Mouse (Mus musculus) liver, embryonic 15.5 days (tissue): ENCODE results near the gene Tstd3. TPM values are rescaled to one million over a fixed set of nuclear protein-coding genes. Genes with fewer than 3 reads are reported as not detected.

Experiments used
- ATAC-seq: fragments of 200-750 bp; cut with Nextera tagmentation; 2 replicates; pipeline ENCODE4 v1.8.0; 2017; ENCODE audit warnings: moderate number of reproducible peaks, mild to moderate bottlenecking, moderate library complexity; ENCODE audit not compliant: insufficient read depth
- H3K27ac ChIP-seq: fragments of 300-500 bp; sonication (generic); replicated peaks from 2 replicates; pipeline ENCODE4 v1.5.1; 2015; ENCODE audit warnings: mild to moderate bottlenecking, inconsistent platforms
- H3K27me3 ChIP-seq: fragments of 300-500 bp; sonication (generic); 2 replicates; pipeline ENCODE4 v1.6.1; 2015; ENCODE audit warnings: mild to moderate bottlenecking, inconsistent platforms
- H3K36me3 ChIP-seq: fragments of 300-500 bp; sonication (generic); replicated peaks from 2 replicates; pipeline ENCODE4 v1.6.1; 2015; ENCODE audit warnings: moderate library complexity, mild to moderate bottlenecking, inconsistent platforms
- H3K4me1 ChIP-seq: fragments of 300-500 bp; sonication (generic); replicated peaks from 2 replicates; pipeline ENCODE4 v1.6.1; 2015; ENCODE audit warnings: inconsistent platforms
- H3K4me2 ChIP-seq: fragments of 300-500 bp; sonication (generic); 2 replicates; pipeline ENCODE4 v1.6.1; 2015; ENCODE audit warnings: moderate library complexity, mild to moderate bottlenecking, inconsistent platforms
- H3K4me3 ChIP-seq: fragments of 300-500 bp; sonication (generic); replicated peaks from 2 replicates; pipeline ENCODE4 v1.5.1; 2015; ENCODE audit warnings: mild to moderate bottlenecking, inconsistent platforms
- H3K9ac ChIP-seq: fragments of 300-500 bp; sonication (generic); 2 replicates; pipeline ENCODE4 v1.6.1; 2015; ENCODE audit warnings: moderate library complexity, mild to moderate bottlenecking, inconsistent platforms
- H3K9me3 ChIP-seq: fragments of 300-500 bp; sonication (generic); replicated peaks from 2 replicates; pipeline ENCODE4 v1.6.1; 2016; ENCODE audit warnings: inconsistent platforms
- WGBS: fragments of 180-500 bp; shearing (Covaris S2); methylation state at CpG from one replicate; pipeline ENCODE4 v1.1.7; 2015; ENCODE audit warnings: mixed read lengths; ENCODE audit not compliant: insufficient replicate concordance; 5-methylcytosine and 5-hydroxymethylcytosine counted together
- polyA plus RNA-seq: library from polyadenylated mRNA; unstranded; fragments of >200 nt; fragmentation: Nextera tagmentation; extraction: Ambion mirVana; gene quantifications from 2 replicates; pipeline ENCODE4 v1.2.1, GENCODE M21; 2015

Tstd3 gene
- 13.2 and 13.5 TPM in 2 replicates for polyA plus RNA-seq

- Histone ChIP-seq H3K9ac (peak within 1 kb of the TSS; percentile 84), H3K27ac (peak within 1 kb of the TSS; percentile 75)
- under 1% methylated on average over 17 of the region's 17 CpGs for WGBS
Observed at GRCm38 (mm10) chr4:21766863-21767304, at the start of gene Tstd3, which contains the start of gene Usp45. TSS of gene Tstd3 (minus strand) at chr4:21767212. TSS of gene Usp45 (plus strand) at chr4:21767156.

GRCm38 (mm10) chr4:21814029-21814428 lies 47.0 kb upstream of the Tstd3 start:
- no peak overlapping the region for H3K4me2 ChIP-seq
- no peak overlapping the region for H3K9ac ChIP-seq
- H3K36me3 ChIP-seq: peaks cover 81% of the 10 kb centered on the region
- WGBS: 37% methylated on average over 2 of the region's 2 CpGs
- no peaks in the 10 kb centered on the region for H3K9me3 ChIP-seq
- H3K27ac ChIP-seq: no peak overlapping the region
- no peak for ATAC-seq
- no peaks in the 10 kb centered on the region for H3K27me3 ChIP-seq
- no peak overlapping the region for H3K4me3 ChIP-seq
- H3K4me1 ChIP-seq: no peaks in the 10 kb centered on the region

More at GRCm38 (mm10) chr4:21766863-21767304, at the start of gene Tstd3, which contains the start of gene Usp45:
- H3K4me2 ChIP-seq: peak within 1 kb of the TSS; percentile 82
- H3K4me1 ChIP-seq: peaks cover 9% of the 10 kb centered on the region
- peak; percentile 86 for ATAC-seq
- H3K27me3 ChIP-seq: no peaks in the 10 kb centered on the region
- peak within 1 kb of the TSS; percentile 82 for H3K4me3 ChIP-seq
- H3K36me3 ChIP-seq: no peaks in the 10 kb centered on the region
- no peaks in the 10 kb centered on the region for H3K9me3 ChIP-seq

GRCm38 (mm10) chr4:21812635-21813034 lies 45.6 kb upstream of the Tstd3 start:
- no peaks in the 10 kb centered on the region for H3K9me3 ChIP-seq
- no peak overlapping the region for H3K4me2 ChIP-seq
- no peak for ATAC-seq
- H3K4me3 ChIP-seq: no peak overlapping the region
- H3K27me3 ChIP-seq: no peaks in the 10 kb centered on the region
- 90% methylated on average over 6 of the region's 6 CpGs for WGBS
- H3K36me3 ChIP-seq: peaks cover 77% of the 10 kb centered on the region
- no peak overlapping the region for H3K9ac ChIP-seq
- H3K27ac ChIP-seq: no peak overlapping the region
- no peaks in the 10 kb centered on the region for H3K4me1 ChIP-seq

- Histone ChIP-seq H3K4me1 (no peaks in the 10 kb centered on the region), H3K9me3 (no peaks in the 10 kb centered on the region), H3K4me3 (no peak overlapping the region), H3K27me3 (no peaks in the 10 kb centered on the region), H3K4me2 (no peak overlapping the region), H3K9ac (no peak overlapping the region), H3K36me3 (peaks cover 78% of the 10 kb centered on the region), H3K27ac (no peak overlapping the region)
- 68% methylated on average over 3 of the region's 3 CpGs for WGBS
- no peak for ATAC-seq
Observed at GRCm38 (mm10) chr4:21810608-21811007, 43.6 kb upstream of the Tstd3 start.

- no peaks in the 10 kb centered on the region for H3K27me3 ChIP-seq
- H3K4me2 ChIP-seq: no peak overlapping the region
- no peaks in the 10 kb centered on the region for H3K9me3 ChIP-seq
- WGBS: 83% methylated on average over 5 of the region's 5 CpGs
- no peak overlapping the region for H3K27ac ChIP-seq
- no peak overlapping the region for H3K4me3 ChIP-seq
- ATAC-seq: no peak
- H3K36me3 ChIP-seq: peaks cover 82% of the 10 kb centered on the region
- no peaks in the 10 kb centered on the region for H3K4me1 ChIP-seq
- H3K9ac ChIP-seq: no peak overlapping the region
Observed at GRCm38 (mm10) chr4:21807204-21807603, 40.2 kb upstream of the Tstd3 start.

- Histone ChIP-seq H3K4me1 (peaks cover 9% of the 10 kb centered on the region), H3K4me3 (no peak overlapping the region), H3K27ac (no peak overlapping the region), H3K9ac (no peak overlapping the region), H3K27me3 (no peaks in the 10 kb centered on the region), H3K9me3 (no peaks in the 10 kb centered on the region), H3K36me3 (peaks cover 85% of the 10 kb centered on the region), H3K4me2 (no peak overlapping the region)
- peak; percentile 73 for ATAC-seq
- WGBS: 50% methylated on average over 2 of the region's 2 CpGs
Observed at GRCm38 (mm10) chr4:21801620-21802019, 34.6 kb upstream of the Tstd3 start.

- no peak for ATAC-seq
- no peak overlapping the region for H3K9ac ChIP-seq
- H3K4me1 ChIP-seq: peaks cover 9% of the 10 kb centered on the region
- 89% methylated on average over 1 of the region's 1 CpGs for WGBS
- no peaks in the 10 kb centered on the region for H3K9me3 ChIP-seq
- H3K36me3 ChIP-seq: peaks cover 85% of the 10 kb centered on the region
- 0 out of 2 replicates have a peak overlapping the region, but pooled peaks have one; percentile 24 for H3K27ac ChIP-seq
- no peak overlapping the region for H3K4me3 ChIP-seq
- no peaks in the 10 kb centered on the region for H3K27me3 ChIP-seq
- H3K4me2 ChIP-seq: no peak overlapping the region
Observed at GRCm38 (mm10) chr4:21801013-21801412, 34.0 kb upstream of the Tstd3 start.

GRCm38 (mm10) chr4:21793631-21794030 lies 26.6 kb upstream of the Tstd3 start:
- Histone ChIP-seq H3K36me3 (peaks cover 72% of the 10 kb centered on the region), H3K9ac (no peak overlapping the region)
- WGBS: 81% methylated on average over 3 of the region's 3 CpGs

GRCm38 (mm10) chr4:21789836-21790235 lies 22.8 kb upstream of the Tstd3 start:
- ATAC-seq: no peak
- Histone ChIP-seq H3K36me3 (peaks cover 71% of the 10 kb centered on the region), H3K4me2 (no peak overlapping the region), H3K27me3 (no peaks in the 10 kb centered on the region), H3K9me3 (no peaks in the 10 kb centered on the region), H3K9ac (no peak overlapping the region), H3K4me1 (peaks cover 10% of the 10 kb centered on the region), H3K27ac (no peak overlapping the region), H3K4me3 (no peak overlapping the region)
- whole genome bisulfite sequencing: 90% methylated on average over 4 of the region's 4 CpGs

More at GRCm38 (mm10) chr4:21793631-21794030, 26.6 kb upstream of the Tstd3 start:
- Histone ChIP-seq H3K4me2 (no peak overlapping the region), H3K4me1 (no peaks in the 10 kb centered on the region), H3K9me3 (no peaks in the 10 kb centered on the region), H3K4me3 (no peak overlapping the region), H3K27ac (no peak overlapping the region), H3K27me3 (no peaks in the 10 kb centered on the region)
- no peak for ATAC-seq

- no peaks in the 10 kb centered on the region for H3K9me3 ChIP-seq
- H3K4me2 ChIP-seq: no peak overlapping the region
- no peaks in the 10 kb centered on the region for H3K27me3 ChIP-seq
- peaks cover 17% of the 10 kb centered on the region for H3K4me1 ChIP-seq
- H3K9ac ChIP-seq: no peak overlapping the region
- no peak overlapping the region for H3K27ac ChIP-seq
- no peak overlapping the region for H3K4me3 ChIP-seq
- ATAC-seq: peak; percentile 61; the same call in 1 of the 2 replicates
- WGBS: 66% methylated on average over 6 of the region's 6 CpGs
- peaks cover 80% of the 10 kb centered on the region for H3K36me3 ChIP-seq
Observed at GRCm38 (mm10) chr4:21788903-21789302, 21.9 kb upstream of the Tstd3 start.

- Histone ChIP-seq H3K4me3 (no peak overlapping the region), H3K9me3 (no peaks in the 10 kb centered on the region), H3K27ac (no peak overlapping the region), H3K4me1 (peaks cover 38% of the 10 kb centered on the region), H3K27me3 (no peaks in the 10 kb centered on the region), H3K4me2 (no peak overlapping the region), H3K9ac (no peak overlapping the region), H3K36me3 (peaks cover 86% of the 10 kb centered on the region)
- no peak for ATAC-seq
- WGBS: 88% methylated on average over 12 of the region's 12 CpGs
Observed at GRCm38 (mm10) chr4:21786268-21786667, 19.3 kb upstream of the Tstd3 start.
